Mouse (Mus musculus): ENCODE measurements around the gene Gm20908. TPM values are rescaled to one million over a fixed set of nuclear protein-coding genes. Genes with fewer than 3 reads are reported as not detected.
"Not testable (repeated sequence)": the region's sequence is repeated elsewhere in the genome, so short reads cannot be mapped to it uniquely, and the experiment has no call there.

The Gm20908 gene
- not detected in 2 replicates for total RNA-seq (2012; rRNA removed)
- not detected for polyA plus RNA-seq (2012; ENCODE audit: insufficient read depth in 1 of 2, insufficient read length in 2 of 2, low read depth in 1 of 2, low replicate concordance in 2 of 2, missing spikeins in 1 of 2)

- not testable (repeated sequence) for H3K9ac ChIP-seq (ENCODE audit: control insufficient read depth, low read depth, low read length, poor library complexity, severe bottlenecking); H3K79me2 ChIP-seq (ENCODE audit: control insufficient read depth, insufficient read depth, low read length, poor library complexity); DNase-seq (ENCODE audit: low read depth, low spot score); H3K27me3 ChIP-seq (ENCODE audit: control insufficient read depth in 1 of 2, insufficient read depth in 2 of 2, low read length in 2 of 2); H3K27ac ChIP-seq (ENCODE audit: control insufficient read depth, low read depth, low read length); H3K9me3 ChIP-seq (replicated peaks; ENCODE audit: insufficient read depth, low read length); H3K4me1 ChIP-seq (ENCODE audit: control insufficient read depth in 1 of 2, insufficient read depth in 2 of 2, low read length in 2 of 2); H3K36me3 ChIP-seq (ENCODE audit: control insufficient read depth in 1 of 2, insufficient read depth in 2 of 2, low read length in 2 of 2); H3K4me3 ChIP-seq (ENCODE audit: control insufficient read depth in 1 of 2, insufficient read depth in 1 of 2, low read depth in 2 of 2, low read length in 2 of 2)
These were observed at the start of gene Gm20908 for GRCm38 (mm10) chrY:64472966-64473365. Gene Gm20908 (plus strand): TSS chrY:64473266.

Data from MEL (cell line).